13 mouse cellular contexts compared by ENCODE assay signal in genomic region chr10:66548073-66548472, GRCm38 (mm10).
A peak's percentile ranks its signal among the peaks of the same experiment; 100 is the strongest.
DNase-seq lines count a peak whose midpoint lies in the region; ATAC-seq and TF ChIP-seq lines count a peak whose summit lies in the region.
"Had no signal": no experiment of that assay in that cellular context is flagged by ENCODE, and none has a peak within 500 bp of the region (broad histone marks: within the 10 kb centered on the region; RNA-seq: fewer than 3 reads in every experiment).

No protein-coding gene starts in this region.

- POLR2A ChIA-PET in Patski (lab: Charles Lee) = no interaction called here

- H3K9ac ChIP-seq in hindbrain, embryonic 12.5 days = no peak overlapping the region
- no peak overlapping the region for H3K9ac ChIP-seq in hindbrain, embryonic 14.5 days
- H3K9ac ChIP-seq in kidney, embryonic 14.5 days (ENCODE audit: low read depth, low read length) = no peak overlapping the region
- H3K9ac ChIP-seq: limb, embryonic 15.5 days had no signal

- H3K27ac ChIP-seq in hindbrain, embryonic 12.5 days = no peak overlapping the region
- H3K27ac ChIP-seq in hindbrain, embryonic 14.5 days = no peak overlapping the region
- no peak overlapping the region for H3K27ac ChIP-seq in kidney, embryonic 14.5 days (ENCODE audit: low read depth, low read length)
- H3K27ac ChIP-seq: hindbrain, postnatal 0 days; limb, embryonic 15.5 days had no signal

- H3K4me3 ChIP-seq in hindbrain, embryonic 12.5 days = no peak overlapping the region
- no peak overlapping the region for H3K4me3 ChIP-seq in hindbrain, embryonic 14.5 days (replicated peaks; ENCODE audit: low read length)
- no peak overlapping the region for H3K4me3 ChIP-seq in kidney, embryonic 14.5 days (ENCODE audit: low read length)
- H3K4me3 ChIP-seq: limb, embryonic 15.5 days had no signal

- no peak for DNase-seq in hindbrain, embryonic 14.5 days (ENCODE audit: low spot score)
- DNase-seq in Patski (ENCODE audit: low read depth, low spot score) = peak; percentile 6
- peak; percentile 34 for DNase-seq in mesoderm, embryonic 11.5 days (ENCODE audit: low read depth, low spot score)
- DNase-seq in yolk sac, embryonic 10.5 days (ENCODE audit: low spot score) = no peak
- DNase-seq: adrenal gland, postnatal 25 days; cerebellum, postnatal 36 days; heart, adult 18-20 months; lung, adult 18-20 months had no signal

- in situ Hi-C loops in Patski (cut with MboI; ENCODE audit: low pct_unique_long_range_greater_than_20kb) = no loop called here

- no peak for TF ChIP-seq CTCF in Patski (IDR thresholded peaks at IDR 0.05)

- H3K9me3 ChIP-seq in hindbrain, embryonic 12.5 days (replicated peaks) = no peaks in the 10 kb centered on the region
- H3K9me3 ChIP-seq in hindbrain, embryonic 14.5 days (ENCODE audit: control insufficient read depth, low read length) = no peaks in the 10 kb centered on the region
- no peaks in the 10 kb centered on the region for H3K9me3 ChIP-seq in kidney, embryonic 14.5 days (ENCODE audit: control insufficient read depth, low read length)
- H3K9me3 ChIP-seq: limb, embryonic 15.5 days had no signal

- CTCF ChIA-PET in Patski (lab: Charles Lee) = no interaction called here

- no peaks in the 10 kb centered on the region for H3K4me1 ChIP-seq in hindbrain, embryonic 12.5 days
- 0 out of 2 replicates have a peak, but pooled peaks cover 5% of the 10 kb centered on the region for H3K4me1 ChIP-seq in hindbrain, embryonic 14.5 days (replicated peaks; ENCODE audit: control insufficient read depth, insufficient read depth, low read length)
- H3K4me1 ChIP-seq in kidney, embryonic 14.5 days (ENCODE audit: control insufficient read depth, insufficient read depth, low read length) = no peaks in the 10 kb centered on the region
- H3K4me1 ChIP-seq: limb, embryonic 15.5 days had no signal

- H3K4me2 ChIP-seq in hindbrain, embryonic 12.5 days (replicated peaks) = no peak overlapping the region
- no peak overlapping the region for H3K4me2 ChIP-seq in hindbrain, embryonic 14.5 days (replicated peaks)
- H3K4me2 ChIP-seq in kidney, embryonic 14.5 days (replicated peaks; ENCODE audit: low read depth, low read length) = no peak overlapping the region
- H3K4me2 ChIP-seq: limb, embryonic 15.5 days had no signal

- 0 out of 2 replicates have a peak, but pooled peaks have one; percentile 41 for ATAC-seq in hindbrain, embryonic 12.5 days (ENCODE audit: low FRiP score)
- no peak for ATAC-seq in hindbrain, embryonic 14.5 days (ENCODE audit: low FRiP score)
- peak; percentile 47 for ATAC-seq in Patski
- peak; percentile 80 for ATAC-seq in kidney, embryonic 14.5 days (ENCODE audit: low FRiP score, low TSS enrichment)
- no peak for ATAC-seq in CD4-positive, CD25-positive, alpha-beta regulatory T cell, adult 4 months
- ATAC-seq: hindbrain, postnatal 0 days had no signal

- H3K27me3 ChIP-seq in hindbrain, embryonic 12.5 days = no peaks in the 10 kb centered on the region
- no peaks in the 10 kb centered on the region for H3K27me3 ChIP-seq in hindbrain, embryonic 14.5 days (ENCODE audit: control insufficient read depth, insufficient read depth, low read length)
- H3K27me3 ChIP-seq in Patski = no peaks in the 10 kb centered on the region
- no peaks in the 10 kb centered on the region for H3K27me3 ChIP-seq in kidney, embryonic 14.5 days (ENCODE audit: control insufficient read depth, insufficient read depth, low read length)
- H3K27me3 ChIP-seq: limb, embryonic 15.5 days had no signal

- H3K36me3 ChIP-seq in hindbrain, embryonic 12.5 days = no peaks in the 10 kb centered on the region
- H3K36me3 ChIP-seq in hindbrain, embryonic 14.5 days (replicated peaks; ENCODE audit: control insufficient read depth, insufficient read depth) = no peaks in the 10 kb centered on the region
- no peaks in the 10 kb centered on the region for H3K36me3 ChIP-seq in kidney, embryonic 14.5 days (ENCODE audit: control insufficient read depth, insufficient read depth, low read length)
- H3K36me3 ChIP-seq: limb, embryonic 15.5 days had no signal

- WGBS in hindbrain, embryonic 12.5 days = 68% methylated on average over 4 of the region's 4 CpGs
- WGBS in hindbrain, embryonic 14.5 days = 51% methylated on average over 4 of the region's 4 CpGs
- WGBS in kidney, embryonic 14.5 days = 28% methylated on average over 4 of the region's 4 CpGs

Comparison
In these comparisons a context has a peak if more than half of its experiments do, and no peak if none do; other contexts are left out.
1. ATAC-seq: peak in hindbrain, embryonic 12.5 days (single experiment), Patski (single experiment) and kidney, embryonic 14.5 days (single experiment); none in hindbrain, embryonic 14.5 days (single experiment) and CD4-positive, CD25-positive, alpha-beta regulatory T cell, adult 4 months (single experiment).
2. DNase-seq: peak in Patski (single experiment) and mesoderm, embryonic 11.5 days (single experiment); none in hindbrain, embryonic 14.5 days (single experiment) and yolk sac, embryonic 10.5 days (single experiment).